In genomic region chr10:127721671-127722418, GRCm38 (mm10) we compare ENCODE assay signal across 9 mouse cellular contexts. TPM values are rescaled to one million over a fixed set of nuclear protein-coding genes. Genes with fewer than 3 reads are reported as not detected.
A peak's percentile ranks its signal among the peaks of the same experiment; 100 is the strongest.
DNase-seq lines count a peak whose midpoint lies in the region; ATAC-seq and TF ChIP-seq lines count a peak whose summit lies in the region.
"Had no signal": no experiment of that assay in that cellular context is flagged by ENCODE, and none has a peak within 500 bp of the region (broad histone marks: within the 10 kb centered on the region; RNA-seq: fewer than 3 reads in every experiment).

No protein-coding gene starts in this region.

- no peak overlapping the region; the same call in 1 of the 2 replicates for H3K9ac ChIP-seq in heart, embryonic 15.5 days
- H3K9ac ChIP-seq in liver, embryonic 12.5 days = no peak overlapping the region

- intact Hi-C loops in gastrocnemius, adult 2 months (cut with DNase I) = no loop called here

- TF ChIP-seq CTCF in gastrocnemius, adult 2 months (IDR thresholded peaks at IDR 0.05) = no peak

- no peaks in the 10 kb centered on the region for H3K9me3 ChIP-seq in heart, embryonic 15.5 days (replicated peaks)
- H3K9me3 ChIP-seq in liver, embryonic 12.5 days (replicated peaks) = no peaks in the 10 kb centered on the region

- no peak for DNase-seq in gastrocnemius, adult 2 months
- no peak for DNase-seq in gastrocnemius, adult 18-20 months (ENCODE audit: low spot score)
- peak; percentile 66 for DNase-seq in brain, adult 2 months (ENCODE audit: low read depth, low spot score)
- DNase-seq in embryo, embryonic 9.5 days (ENCODE audit: extremely low spot score) = no peak
- DNase-seq in spleen, postnatal 14 days (ENCODE audit: low spot score in 2 of 2) = no peak
- DNase-seq in kidney, postnatal 36 days = no peak

- H3K36me3 ChIP-seq in heart, embryonic 15.5 days = no peaks in the 10 kb centered on the region
- no peaks in the 10 kb centered on the region for H3K36me3 ChIP-seq in liver, embryonic 12.5 days

- 13% methylated on average over 20 of the region's 20 CpGs for WGBS in heart, embryonic 15.5 days
- 29% methylated on average over 20 of the region's 20 CpGs for WGBS in liver, embryonic 12.5 days (ENCODE audit: insufficient replicate concordance)

- H3K27ac ChIP-seq in gastrocnemius, adult 2 months = peak overlapping the region; percentile 49; the same call in 1 of the 2 replicates
- H3K27ac ChIP-seq in heart, embryonic 15.5 days = peak overlapping the region; percentile 35
- H3K27ac ChIP-seq in liver, embryonic 12.5 days = no peak overlapping the region

- H3K4me3 ChIP-seq in gastrocnemius, adult 2 months = peak overlapping the region; percentile 50
- H3K4me3 ChIP-seq in heart, embryonic 15.5 days = peak overlapping the region; percentile 21
- no peak overlapping the region for H3K4me3 ChIP-seq in liver, embryonic 12.5 days

- peaks cover 46% of the 10 kb centered on the region for H3K27me3 ChIP-seq in heart, embryonic 15.5 days
- peaks cover 88% of the 10 kb centered on the region for H3K27me3 ChIP-seq in liver, embryonic 12.5 days (replicated peaks)

- H3K4me2 ChIP-seq in heart, embryonic 15.5 days = peak overlapping the region; percentile 47
- H3K4me2 ChIP-seq in liver, embryonic 12.5 days = peak overlapping the region; percentile 14; the same call in 1 of the 2 replicates

- ATAC-seq in heart, embryonic 15.5 days (replicated peaks; ENCODE audit: insufficient number of reproducible peaks, insufficient read depth, low FRiP score, low read depth) = 0 out of 2 replicates have a peak, but pooled peaks have one; percentile 19
- ATAC-seq in liver, embryonic 12.5 days = no peak

- peaks cover 11% of the 10 kb centered on the region for H3K4me1 ChIP-seq in heart, embryonic 15.5 days (replicated peaks)
- peaks cover 34% of the 10 kb centered on the region for H3K4me1 ChIP-seq in liver, embryonic 12.5 days

RNA-seq across cellular contexts. Expression of gene Tac2, which starts 2.4 kb away (rescaled TPM):
- not detected for total RNA-seq in gastrocnemius, adult 2 months (2021)
- not detected for total RNA-seq in gastrocnemius, adult 18-20 months (2021)
- polyA plus RNA-seq in heart, embryonic 15.5 days (2015; fragmentation: Nextera tagmentation; extraction: Ambion mirVana) = 0.43 and 0.64 TPM in 2 replicates
- 8.6 and 14.1 TPM in 2 replicates for polyA plus RNA-seq in liver, embryonic 12.5 days (2016; fragmentation: Nextera tagmentation; extraction: Ambion mirVana)
- total RNA-seq: heart, postnatal 36 days had no signal

RNA-seq across cellular contexts. Expression of gene Myo1a, which starts 16.9 kb away (rescaled TPM):
- total RNA-seq in gastrocnemius, adult 2 months (2021) = not detected
- total RNA-seq in gastrocnemius, adult 18-20 months (2021) = not detected
- polyA plus RNA-seq in heart, embryonic 15.5 days (2015; fragmentation: Nextera tagmentation; extraction: Ambion mirVana) = 0.25 and 0.29 TPM in 2 replicates
- 0.06 and 0.13 TPM in 2 replicates for polyA plus RNA-seq in liver, embryonic 12.5 days (2016; fragmentation: Nextera tagmentation; extraction: Ambion mirVana)
- total RNA-seq: heart, postnatal 36 days had no signal

RNA-seq across cellular contexts. Expression of gene Zbtb39, which starts 17.5 kb away (rescaled TPM):
- 1 to 10 TPM; 6.6 to 7.2 TPM for total RNA-seq in gastrocnemius, adult 2 months (2021)
- total RNA-seq in gastrocnemius, adult 18-20 months (2021) = 1 to 10 TPM; 6.3 to 6.6 TPM
- polyA plus RNA-seq in heart, embryonic 15.5 days (2015; fragmentation: Nextera tagmentation; extraction: Ambion mirVana) = 1.6 TPM in 2 replicates
- 1.3 and 1.4 TPM in 2 replicates for polyA plus RNA-seq in liver, embryonic 12.5 days (2016; fragmentation: Nextera tagmentation; extraction: Ambion mirVana)

RNA-seq across cellular contexts. Expression of gene Gpr182, which starts 29.7 kb away (rescaled TPM):
- total RNA-seq in gastrocnemius, adult 2 months (2021) = under 1 TPM; 0.22 to 0.36 TPM
- total RNA-seq in gastrocnemius, adult 18-20 months (2021) = under 1 TPM; 0.14 to 0.25 TPM
- polyA plus RNA-seq in heart, embryonic 15.5 days (2015; fragmentation: Nextera tagmentation; extraction: Ambion mirVana) = 14.1 and 16.3 TPM in 2 replicates
- 10.3 and 11.2 TPM in 2 replicates for polyA plus RNA-seq in liver, embryonic 12.5 days (2016; fragmentation: Nextera tagmentation; extraction: Ambion mirVana)

RNA-seq across cellular contexts. Expression of gene Rdh1, which starts 37.7 kb away (rescaled TPM):
- under 1 TPM; 0.05 to 0.06 TPM for total RNA-seq in gastrocnemius, adult 2 months (2021)
- not detected for total RNA-seq in gastrocnemius, adult 18-20 months (2021)
- 0.03 and 0.05 TPM in 2 replicates for polyA plus RNA-seq in heart, embryonic 15.5 days (2015; fragmentation: Nextera tagmentation; extraction: Ambion mirVana)
- polyA plus RNA-seq in liver, embryonic 12.5 days (2016; fragmentation: Nextera tagmentation; extraction: Ambion mirVana) = 0.22 and 0.30 TPM in 2 replicates
